Mouse (Mus musculus) forebrain, embryonic 11.5 days (tissue): ENCODE data around the gene Slc6a17. TPM values are rescaled to one million over a fixed set of nuclear protein-coding genes. Genes with fewer than 3 reads are reported as not detected.
A peak's percentile ranks its signal among the peaks of the same experiment; 100 is the strongest.

Experiments
- ATAC-seq: fragments of 200-750 bp; cut with Nextera tagmentation; replicated peaks from 2 replicates; pipeline ENCODE4 v1.8.0; 2017; ENCODE audit warnings: moderate TSS enrichment; ENCODE audit not compliant: low FRiP score
- DNase-seq: peaks from one replicate; pipeline ENCODE4 v3.0.0-alpha.2; 2017; ENCODE audit warnings: low spot score
- H3K27ac ChIP-seq: fragments of 300-500 bp; sonication (generic); 2 replicates; pipeline ENCODE4 v1.5.1; 2014; ENCODE audit warnings: low read depth, low read length
- H3K27me3 ChIP-seq: fragments of 300-500 bp; sonication (generic); 2 replicates; pipeline ENCODE4 v1.6.1; 2014; ENCODE audit warnings: mild to moderate bottlenecking, low read length, mixed read lengths; ENCODE audit not compliant: control insufficient read depth, insufficient read depth
- H3K36me3 ChIP-seq: fragments of 300-500 bp; sonication (generic); 2 replicates; pipeline ENCODE4 v1.6.1; 2014; ENCODE audit warnings: mild to moderate bottlenecking, low read length, moderate library complexity, mixed read lengths; ENCODE audit not compliant: control insufficient read depth, insufficient read depth
- H3K4me1 ChIP-seq: fragments of 300-500 bp; sonication (generic); replicated peaks from 2 replicates; pipeline ENCODE4 v1.6.1; 2014; ENCODE audit warnings: low read length, mixed read lengths; ENCODE audit not compliant: control insufficient read depth, insufficient read depth
- H3K4me2 ChIP-seq: fragments of 300-500 bp; sonication (generic); 2 replicates; pipeline ENCODE4 v1.6.1; 2014; ENCODE audit warnings: low read depth, mild to moderate bottlenecking, low read length, moderate library complexity, mixed read lengths; ENCODE audit not compliant: severe bottlenecking
- H3K4me3 ChIP-seq: fragments of 300-500 bp; sonication (generic); 2 replicates; pipeline ENCODE4 v1.5.1; 2014; ENCODE audit warnings: low read depth, low read length
- H3K9ac ChIP-seq: fragments of 300-500 bp; sonication (generic); 2 replicates; pipeline ENCODE4 v1.6.1; 2014; ENCODE audit warnings: low read length
- H3K9me3 ChIP-seq: fragments of 300-500 bp; sonication (generic); 2 replicates; pipeline ENCODE4 v1.6.1; 2016; ENCODE audit warnings: low read length, mixed read lengths; ENCODE audit not compliant: control insufficient read depth
- WGBS: fragments of 180-500 bp; shearing (Covaris S2); extraction: QIAGEN DNeasy Blood & Tissue Kit; methylation state at CpG from one replicate; pipeline ENCODE4 v1.1.7; 2014; 5-methylcytosine and 5-hydroxymethylcytosine counted together
- polyA plus RNA-seq: library from polyadenylated mRNA; unstranded; fragments of >200 nt; fragmentation: Nextera tagmentation; extraction: Ambion mirVana; gene quantifications from 2 replicates; pipeline ENCODE4 v1.2.1, GENCODE M21; 2014

Gene Slc6a17
- polyA plus RNA-seq, 1 experiment from 2014 or later = 3.6 TPM

GRCm38 (mm10) chr3:107511416-107511815, 6.4 kb downstream of the Slc6a17 start:
- Histone ChIP-seq H3K9ac (no peak overlapping the region), H3K4me3 (no peak overlapping the region), H3K27ac (no peak overlapping the region), H3K4me2 (no peak overlapping the region), H3K4me1 (peaks cover 4% of the 10 kb centered on the region; the same call in 1 of the 2 replicates), H3K9me3 (no peaks in the 10 kb centered on the region), H3K36me3 (no peaks in the 10 kb centered on the region), H3K27me3 (peaks cover 6% of the 10 kb centered on the region)
- WGBS = 81% methylated on average over 3 of the region's 3 CpGs
- ATAC-seq (no peak), DNase-seq (no peak)

GRCm38 (mm10) chr3:107508696-107509095, 9.1 kb downstream of the Slc6a17 start:
- no peak for DNase-seq
- H3K9me3 ChIP-seq = no peaks in the 10 kb centered on the region
- H3K4me2 ChIP-seq = no peak overlapping the region
- H3K36me3 ChIP-seq = no peaks in the 10 kb centered on the region
- H3K4me1 ChIP-seq = peaks cover 12% of the 10 kb centered on the region
- H3K4me3 ChIP-seq = no peak overlapping the region
- H3K27me3 ChIP-seq = no peaks in the 10 kb centered on the region
- no peak overlapping the region for H3K9ac ChIP-seq
- no peak for ATAC-seq
- H3K27ac ChIP-seq = no peak overlapping the region
- WGBS = 86% methylated on average over 8 of the region's 8 CpGs

- no peak overlapping the region for H3K4me3 ChIP-seq
- WGBS = 79% methylated on average over 9 of the region's 9 CpGs
- no peak for DNase-seq
These were observed 9.9 kb downstream of the Slc6a17 start for GRCm38 (mm10) chr3:107507966-107508365.

GRCm38 (mm10) chr3:107506531-107506930, 11.3 kb downstream of the Slc6a17 start:
- Histone ChIP-seq H3K4me3 (no peak overlapping the region), H3K9me3 (no peaks in the 10 kb centered on the region), H3K4me2 (0 out of 2 replicates have a peak overlapping the region, but pooled peaks have one; percentile 12), H3K9ac (no peak overlapping the region), H3K36me3 (no peaks in the 10 kb centered on the region), H3K4me1 (peaks cover 12% of the 10 kb centered on the region), H3K27me3 (no peaks in the 10 kb centered on the region), H3K27ac (peak overlapping the region; percentile 46)
- DNase-seq (no peak), ATAC-seq (no peak)
- 53% methylated on average over 4 of the region's 4 CpGs for WGBS

More at GRCm38 (mm10) chr3:107507966-107508365, 9.9 kb downstream of the Slc6a17 start:
- Histone ChIP-seq H3K27me3 (no peaks in the 10 kb centered on the region), H3K4me1 (peaks cover 12% of the 10 kb centered on the region), H3K27ac (no peak overlapping the region), H3K9ac (no peak overlapping the region), H3K4me2 (no peak overlapping the region), H3K36me3 (no peaks in the 10 kb centered on the region), H3K9me3 (no peaks in the 10 kb centered on the region)
- ATAC-seq = no peak

GRCm38 (mm10) chr3:107505464-107506367, 12.1 kb downstream of the Slc6a17 start:
- 26% methylated on average over 4 of the region's 4 CpGs for WGBS
- ATAC-seq = peak; percentile 86
- Histone ChIP-seq H3K36me3 (no peaks in the 10 kb centered on the region), H3K27ac (peak overlapping the region; percentile 58), H3K9ac (no peak overlapping the region), H3K4me2 (peak overlapping the region; percentile 12; the same call in 1 of the 2 replicates), H3K27me3 (no peaks in the 10 kb centered on the region), H3K4me1 (peaks cover 12% of the 10 kb centered on the region), H3K9me3 (no peaks in the 10 kb centered on the region), H3K4me3 (no peak overlapping the region)
- peak; percentile 58 for DNase-seq

GRCm38 (mm10) chr3:107504542-107504941, 13.3 kb downstream of the Slc6a17 start:
- Histone ChIP-seq H3K27me3 (no peaks in the 10 kb centered on the region), H3K4me3 (no peak overlapping the region), H3K4me1 (peaks cover 10% of the 10 kb centered on the region), H3K27ac (no peak overlapping the region), H3K9me3 (no peaks in the 10 kb centered on the region), H3K4me2 (no peak overlapping the region), H3K9ac (no peak overlapping the region), H3K36me3 (no peaks in the 10 kb centered on the region)
- ATAC-seq = no peak
- no peak for DNase-seq
- WGBS = 50% methylated on average over 1 of the region's 1 CpGs

- DNase-seq (no peak), ATAC-seq (no peak)
- 92% methylated on average over 2 of the region's 2 CpGs for WGBS
These were observed 14.1 kb downstream of the Slc6a17 start for GRCm38 (mm10) chr3:107503716-107504115.

GRCm38 (mm10) chr3:107501702-107502151, 16.1 kb downstream of the Slc6a17 start:
- Histone ChIP-seq H3K36me3 (no peaks in the 10 kb centered on the region), H3K9me3 (no peaks in the 10 kb centered on the region), H3K4me2 (no peak overlapping the region), H3K4me3 (no peak overlapping the region), H3K27ac (no peak overlapping the region), H3K27me3 (no peaks in the 10 kb centered on the region), H3K4me1 (peaks cover 10% of the 10 kb centered on the region), H3K9ac (no peak overlapping the region)
- WGBS = 69% methylated on average over 7 of the region's 7 CpGs
- ATAC-seq (no peak), DNase-seq (no peak)

More at GRCm38 (mm10) chr3:107503716-107504115, 14.1 kb downstream of the Slc6a17 start:
- Histone ChIP-seq H3K36me3 (no peaks in the 10 kb centered on the region), H3K9ac (no peak overlapping the region), H3K4me3 (no peak overlapping the region), H3K4me1 (peaks cover 10% of the 10 kb centered on the region), H3K4me2 (no peak overlapping the region), H3K27ac (no peak overlapping the region), H3K27me3 (no peaks in the 10 kb centered on the region), H3K9me3 (no peaks in the 10 kb centered on the region)
